Mouse (Mus musculus): ENCODE data around the gene Rprd1b.

DNA sequence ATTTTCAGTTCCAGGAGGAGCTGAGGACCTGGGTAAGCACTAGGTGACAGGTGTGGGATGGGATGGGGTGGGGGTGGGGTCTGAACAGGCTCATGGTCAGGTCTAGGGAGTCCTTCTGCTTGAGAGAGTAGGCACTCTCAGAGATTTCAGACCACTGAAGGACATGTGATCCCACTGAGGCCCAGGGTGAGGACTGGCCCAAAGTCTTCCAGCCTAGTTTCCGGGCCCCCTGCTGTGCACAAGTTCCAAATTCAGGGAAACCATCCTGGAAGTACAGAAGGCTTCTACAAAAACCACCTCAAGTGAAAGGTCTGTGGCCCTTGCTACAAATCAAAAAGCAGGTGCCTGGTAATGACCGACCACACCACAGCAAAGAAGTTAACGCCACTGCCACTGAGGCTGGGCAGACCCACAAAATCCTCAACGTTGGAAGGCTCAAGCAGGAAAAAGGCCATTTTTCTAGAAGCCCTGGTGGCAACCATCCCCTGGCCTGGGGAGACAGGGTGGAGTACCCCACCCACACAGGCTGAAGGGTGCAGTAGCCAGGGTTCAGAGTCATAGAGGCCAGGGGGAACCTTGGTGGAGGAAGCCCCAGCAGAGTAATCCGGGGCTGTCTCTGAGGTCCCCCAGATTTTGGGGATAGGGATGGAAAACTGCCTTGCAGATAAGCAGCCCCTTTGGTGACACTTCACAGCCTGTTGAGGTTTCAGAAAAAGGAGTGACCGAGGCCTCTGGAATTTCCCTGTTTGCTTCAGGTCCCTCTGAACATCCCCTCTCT, 116.6 kb downstream of the Rprd1b start:
- TF ChIP-seq POLR2A (IDR thresholded peaks at IDR 0.05; ENCODE audit: low read depth, low read length) (no peak), CTCF (IDR thresholded peaks at IDR 0.05; ENCODE audit: extremely low read depth, insufficient read depth, insufficient read length, insufficient replicate concordance) (no peak)

Measured in spleen, adult 2 months (tissue).